Mouse (Mus musculus) neutrophil, adult 5-6 weeks (primary cell): ENCODE measurements around the gene Nr4a1. TPM values are rescaled to one million over a fixed set of nuclear protein-coding genes. Genes with fewer than 3 reads are reported as not detected.

Experiments
- ATAC-seq: fragments of 151-379, 151-347 bp; 2 replicates; pipeline ENCODE4 v1.8.0; 2017; ENCODE audit warnings: mild to moderate bottlenecking, moderate TSS enrichment; ENCODE audit not compliant: insufficient number of reproducible peaks, poor library complexity, low FRiP score, severe bottlenecking; ENCODE audit errors: extremely low read depth
- total RNA-seq: library from RNA; stranded (forward); fragments of 200-1000 nt; gene quantifications from 2 replicates; pipeline ENCODE4 v1.2.3, GENCODE M21; 2017

Nr4a1 gene
- total RNA-seq, 1 experiment from 2014 or later, result 185 TPM

GRCm38 (mm10) chr15:101277351-101277899, 23.4 kb downstream of the Nr4a1 start:
- ATAC-seq, result no peak

- ATAC-seq, result no peak
Measured at GRCm38 (mm10) chr15:101278589-101278988, 24.5 kb downstream of the Nr4a1 start.

- no peak for ATAC-seq
Measured at GRCm38 (mm10) chr15:101279430-101279999, 25.4 kb downstream of the Nr4a1 start.

- no peak for ATAC-seq
Measured at GRCm38 (mm10) chr15:101282471-101282870, 28.4 kb downstream of the Nr4a1 start.

- peak; percentile 56 for ATAC-seq
Measured at GRCm38 (mm10) chr15:101283183-101283910, 29.3 kb downstream of the Nr4a1 start.

GRCm38 (mm10) chr15:101283911-101284750, 30.1 kb downstream of the Nr4a1 start, which contains the start of gene Atg101:
Atg101 (plus strand) TSS chr15:101284272.
- peak; percentile 86 for ATAC-seq

- no peak for ATAC-seq
Measured at GRCm38 (mm10) chr15:101286129-101286770, 32.2 kb downstream of the Nr4a1 start.

GRCm38 (mm10) chr15:101287361-101287760, 33.3 kb downstream of the Nr4a1 start:
- no peak for ATAC-seq

GRCm38 (mm10) chr15:101290354-101290753, 36.3 kb downstream of the Nr4a1 start:
- no peak for ATAC-seq

- no peak for ATAC-seq
Measured at GRCm38 (mm10) chr15:101292012-101292411, 37.9 kb downstream of the Nr4a1 start.

GRCm38 (mm10) chr15:101293025-101293621, 39.1 kb downstream of the Nr4a1 start, which contains the start of gene 6030408B16Rik:
6030408B16Rik (plus strand) TSS chr15:101293212.
- ATAC-seq, result no peak

- ATAC-seq, result no peak
Measured at GRCm38 (mm10) chr15:101294028-101294894, 40.2 kb downstream of the Nr4a1 start.

- no peak for ATAC-seq
Measured at GRCm38 (mm10) chr15:101295106-101295505, 41.0 kb downstream of the Nr4a1 start.

GRCm38 (mm10) chr15:101295616-101296015, 41.5 kb downstream of the Nr4a1 start:
- no peak for ATAC-seq

GRCm38 (mm10) chr15:101296091-101296490, 42.0 kb downstream of the Nr4a1 start:
- no peak for ATAC-seq

- no peak for ATAC-seq
Measured at GRCm38 (mm10) chr15:101297988-101298387, 43.9 kb downstream of the Nr4a1 start.

GRCm38 (mm10) chr15:101298550-101298949, 44.5 kb downstream of the Nr4a1 start:
- ATAC-seq, result no peak
